Mouse (Mus musculus) neural tube, embryonic 13.5 days (tissue): ENCODE measurements around the gene Cenpl. TPM values are rescaled to one million over a fixed set of nuclear protein-coding genes. Genes with fewer than 3 reads are reported as not detected.
A peak's percentile ranks its signal among the peaks of the same experiment; 100 is the strongest.

Experiments used
- ATAC-seq: fragments of 200-750 bp; cut with Nextera tagmentation; 2 replicates; pipeline ENCODE4 v1.8.0; 2017; ENCODE audit warnings: low read depth, mild to moderate bottlenecking, moderate TSS enrichment, moderate library complexity
- H3K27ac ChIP-seq: fragments of 300-500 bp; sonication (generic); replicated peaks from 2 replicates; pipeline ENCODE4 v1.5.1; 2015; ENCODE audit warnings: moderate library complexity, mild to moderate bottlenecking, inconsistent platforms
- H3K27me3 ChIP-seq: fragments of 300-500 bp; sonication (generic); 2 replicates; pipeline ENCODE4 v1.6.1; 2015; ENCODE audit warnings: mild to moderate bottlenecking, inconsistent platforms
- H3K36me3 ChIP-seq: fragments of 300-500 bp; sonication (generic); 2 replicates; pipeline ENCODE4 v1.6.1; 2015; ENCODE audit warnings: mild to moderate bottlenecking, inconsistent platforms
- H3K4me1 ChIP-seq: fragments of 300-500 bp; sonication (generic); replicated peaks from 2 replicates; pipeline ENCODE4 v1.6.1; 2015; ENCODE audit warnings: inconsistent platforms
- H3K4me2 ChIP-seq: fragments of 300-500 bp; sonication (generic); 2 replicates; pipeline ENCODE4 v1.6.1; 2015; ENCODE audit warnings: inconsistent platforms, mild to moderate bottlenecking, moderate library complexity
- H3K4me3 ChIP-seq: fragments of 300-500 bp; sonication (generic); 2 replicates; pipeline ENCODE4 v1.5.1; 2015; ENCODE audit warnings: mild to moderate bottlenecking, inconsistent platforms
- H3K9ac ChIP-seq: fragments of 300-500 bp; sonication (generic); 2 replicates; pipeline ENCODE4 v1.6.1; 2015; ENCODE audit warnings: moderate library complexity, mild to moderate bottlenecking, inconsistent platforms
- H3K9me3 ChIP-seq: fragments of 300-500 bp; sonication (generic); 2 replicates; pipeline ENCODE4 v1.6.1; 2016; ENCODE audit warnings: inconsistent platforms
- WGBS: fragments of 180-500 bp; shearing (Covaris S2); methylation state at CpG from one replicate; pipeline ENCODE4 v1.1.7; 2015; 5-methylcytosine and 5-hydroxymethylcytosine counted together
- polyA plus RNA-seq: library from polyadenylated mRNA; unstranded; fragments of >200 nt; fragmentation: Nextera tagmentation; extraction: Ambion mirVana; gene quantifications from 2 replicates; pipeline ENCODE4 v1.2.1, GENCODE M21; 2015

The Cenpl gene
- polyA plus RNA-seq, 1 experiment from 2014 or later = 10.2 TPM

DNA sequence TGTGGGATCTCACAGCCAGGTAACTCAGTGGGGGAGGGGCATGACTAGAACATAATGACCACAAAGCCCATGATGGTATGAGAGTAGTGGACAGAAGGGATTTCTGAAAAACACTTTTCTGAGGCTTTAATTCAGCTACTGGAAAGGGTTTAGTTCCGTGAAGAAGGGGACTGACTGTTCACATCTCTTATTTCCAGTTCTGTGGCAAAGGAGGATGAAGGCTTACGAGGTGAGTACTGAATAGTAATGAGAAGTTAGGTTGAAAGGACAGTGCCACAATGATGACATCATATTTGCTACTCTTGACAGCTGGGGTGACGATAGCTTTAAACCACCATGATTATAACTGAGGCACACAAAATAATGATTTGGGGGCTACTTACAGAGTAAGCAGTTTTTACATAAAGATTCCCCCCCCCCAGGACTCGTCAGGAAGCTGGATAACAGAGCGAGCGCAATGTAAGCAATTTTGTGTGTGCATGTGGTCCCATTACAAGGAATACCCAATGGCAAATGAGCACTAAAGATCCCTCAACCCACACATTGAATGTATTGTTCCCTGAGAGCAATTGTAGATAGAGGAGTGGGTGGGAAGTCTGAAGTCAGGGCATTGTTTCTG lies 34.6 kb upstream of the Cenpl start:
- Histone ChIP-seq H3K27me3 (no peaks in the 10 kb centered on the region), H3K4me2 (peak overlapping the region; percentile 80), H3K9me3 (no peaks in the 10 kb centered on the region), H3K9ac (peak overlapping the region; percentile 99), H3K4me3 (peak overlapping the region; percentile 82), H3K27ac (peak overlapping the region; percentile 92), H3K4me1 (peaks cover 46% of the 10 kb centered on the region), H3K36me3 (peaks cover 57% of the 10 kb centered on the region)
- WGBS = 0% methylated on average over 6 of the region's 6 CpGs
- ATAC-seq = no peak

DNA sequence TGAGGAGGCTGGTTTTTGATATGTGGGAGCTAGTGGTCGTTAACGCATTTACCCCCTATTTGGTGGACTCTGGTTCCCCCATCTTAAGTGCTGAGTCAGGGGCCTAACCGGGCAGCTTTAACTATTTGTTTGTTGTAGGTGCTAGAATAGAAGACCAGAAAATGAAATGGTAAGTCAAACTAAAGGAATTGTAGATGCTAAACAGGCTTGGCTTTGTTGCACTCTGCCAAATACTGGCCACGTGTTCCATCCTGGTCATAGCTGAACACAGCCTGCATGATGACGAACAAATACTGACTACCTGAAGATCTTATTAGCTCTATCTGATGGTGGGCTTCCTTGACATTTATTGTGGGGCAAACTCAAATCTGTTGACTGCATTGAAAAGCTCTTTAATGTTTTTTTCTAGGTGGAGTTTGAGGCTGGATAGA lies 34.1 kb upstream of the Cenpl start:
- Histone ChIP-seq H3K4me2 (peak overlapping the region; percentile 80), H3K27me3 (no peaks in the 10 kb centered on the region), H3K4me1 (peaks cover 46% of the 10 kb centered on the region), H3K36me3 (peaks cover 54% of the 10 kb centered on the region), H3K9ac (peak overlapping the region; percentile 99), H3K4me3 (peak overlapping the region; percentile 82), H3K9me3 (no peaks in the 10 kb centered on the region), H3K27ac (peak overlapping the region; percentile 92)
- WGBS = 0% methylated on average over 5 of the region's 5 CpGs
- ATAC-seq = no peak

DNA sequence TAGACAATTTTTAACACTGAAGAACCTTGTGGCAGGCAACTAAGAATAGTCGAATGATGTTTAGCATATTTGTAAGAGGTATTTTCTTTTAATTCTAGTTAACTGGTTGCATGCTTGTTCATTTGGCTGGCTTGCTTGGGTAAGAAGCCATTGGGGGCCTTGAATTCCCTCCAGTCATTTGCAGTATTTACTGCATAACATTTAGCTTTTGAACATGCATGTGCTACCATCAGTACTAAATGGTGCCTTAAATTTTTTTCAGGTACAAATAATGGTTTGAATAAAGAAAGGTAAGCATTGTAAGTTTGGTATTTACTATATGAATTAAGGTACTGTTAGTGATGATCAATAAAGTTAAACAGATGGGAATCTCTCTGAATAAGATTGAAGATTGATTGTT lies 33.5 kb upstream of the Cenpl start:
- no peaks in the 10 kb centered on the region for H3K9me3 ChIP-seq
- no peak for ATAC-seq
- peak overlapping the region; percentile 80 for H3K4me2 ChIP-seq
- peak overlapping the region; percentile 99 for H3K9ac ChIP-seq
- H3K27ac ChIP-seq = peak overlapping the region; percentile 92
- peaks cover 46% of the 10 kb centered on the region for H3K4me1 ChIP-seq
- H3K4me3 ChIP-seq = peak overlapping the region; percentile 82
- peaks cover 51% of the 10 kb centered on the region for H3K36me3 ChIP-seq
- WGBS = 0% methylated on average over 1 of the region's 1 CpGs
- H3K27me3 ChIP-seq = no peaks in the 10 kb centered on the region

DNA sequence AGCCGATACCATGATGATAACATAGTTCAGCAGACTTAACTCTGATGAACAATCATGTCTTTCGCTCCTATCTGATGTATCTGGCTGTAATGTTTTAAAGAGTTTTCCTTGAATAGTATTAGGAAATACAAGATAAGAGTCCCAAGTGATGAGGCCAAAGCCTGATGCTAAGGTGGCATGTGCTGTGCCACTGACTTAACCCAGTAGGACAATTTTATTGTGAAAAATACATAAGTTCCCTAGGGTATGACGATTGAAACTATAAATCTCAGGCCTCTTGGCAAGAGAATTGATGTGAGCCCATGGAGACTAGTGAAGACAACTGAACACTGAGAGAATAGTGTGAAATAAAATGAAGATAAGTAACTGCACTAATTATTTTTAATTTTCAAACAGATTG lies 32.9 kb upstream of the Cenpl start:
- H3K27me3 ChIP-seq = no peaks in the 10 kb centered on the region
- peak overlapping the region; percentile 82 for H3K4me3 ChIP-seq
- WGBS = 23% methylated on average over 3 of the region's 3 CpGs
- peaks cover 48% of the 10 kb centered on the region for H3K36me3 ChIP-seq
- no peak for ATAC-seq
- H3K27ac ChIP-seq = peak overlapping the region; percentile 46; the same call in 1 of the 2 replicates
- no peaks in the 10 kb centered on the region for H3K9me3 ChIP-seq
- H3K4me2 ChIP-seq = peak overlapping the region; percentile 80
- peak overlapping the region; percentile 65 for H3K9ac ChIP-seq
- H3K4me1 ChIP-seq = peaks cover 43% of the 10 kb centered on the region

DNA sequence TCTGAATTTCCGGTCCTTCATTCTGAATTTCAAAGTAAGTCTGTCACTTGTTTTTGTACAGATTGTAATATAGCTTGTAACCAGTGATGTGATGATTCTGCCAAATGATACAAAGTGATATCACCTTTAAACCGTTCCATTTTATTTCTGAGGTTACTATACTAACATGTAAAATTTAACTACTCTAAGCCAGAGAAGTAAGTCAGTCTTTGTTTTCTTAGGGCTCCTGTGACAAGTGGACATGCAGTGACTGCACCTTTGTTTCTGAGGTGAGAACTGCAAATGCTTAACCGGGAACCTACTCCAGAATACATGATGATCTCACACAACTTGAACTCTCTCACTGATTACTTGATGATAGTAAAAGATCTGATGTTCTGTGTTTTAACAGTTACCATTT lies 32.5 kb upstream of the Cenpl start:
- Histone ChIP-seq H3K9me3 (no peaks in the 10 kb centered on the region), H3K27me3 (no peaks in the 10 kb centered on the region), H3K4me3 (peak overlapping the region; percentile 82), H3K4me2 (peak overlapping the region; percentile 80), H3K36me3 (peaks cover 48% of the 10 kb centered on the region), H3K27ac (0 out of 2 replicates have a peak overlapping the region, but pooled peaks have one; percentile 46), H3K9ac (peak overlapping the region; percentile 65), H3K4me1 (peaks cover 39% of the 10 kb centered on the region)
- no peak for ATAC-seq
- 35% methylated on average over 3 of the region's 3 CpGs for WGBS

DNA sequence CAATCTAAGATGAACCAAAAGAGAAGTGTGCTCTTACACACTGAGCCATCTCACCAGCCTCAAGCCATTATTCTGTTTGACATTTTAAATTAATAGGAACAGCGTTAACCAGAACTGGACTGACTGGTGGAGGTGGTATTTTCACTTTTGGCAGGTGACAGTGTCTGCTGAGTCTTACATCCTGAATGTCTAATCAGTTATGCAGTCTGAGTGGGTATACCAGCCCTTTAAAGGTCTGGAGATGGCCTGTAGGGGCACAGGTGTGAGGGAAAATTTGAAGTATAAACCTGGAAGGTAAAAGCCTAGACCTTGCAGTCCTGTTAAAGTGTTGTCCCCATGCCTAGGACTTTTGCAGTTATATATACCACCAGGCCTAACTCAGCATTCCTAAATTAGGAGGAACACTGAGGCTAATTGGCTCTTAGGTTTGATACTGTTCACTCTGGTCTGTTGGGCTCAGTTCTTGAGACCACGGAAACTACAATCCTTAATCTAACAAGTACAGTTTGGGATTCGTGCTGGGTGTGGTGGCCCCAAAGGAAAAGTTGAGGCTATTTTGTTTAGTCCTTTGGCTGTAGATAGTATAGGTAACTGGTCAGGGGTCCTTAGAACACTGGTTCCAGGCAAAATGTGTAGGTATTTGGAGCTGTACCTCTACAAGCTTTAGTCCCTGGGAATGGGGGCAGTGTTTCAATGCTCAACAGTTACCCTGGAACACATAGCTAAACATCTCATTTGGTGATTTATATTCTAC lies 31.4 kb upstream of the Cenpl start:
- no peak for ATAC-seq
- Histone ChIP-seq H3K27ac (0 out of 2 replicates have a peak overlapping the region, but pooled peaks have one; percentile 28), H3K27me3 (no peaks in the 10 kb centered on the region), H3K4me1 (peaks cover 32% of the 10 kb centered on the region), H3K4me2 (no peak overlapping the region), H3K9me3 (no peaks in the 10 kb centered on the region), H3K4me3 (no peak overlapping the region), H3K9ac (no peak overlapping the region), H3K36me3 (peaks cover 58% of the 10 kb centered on the region)
- WGBS = 4% methylated on average over 3 of the region's 3 CpGs

DNA sequence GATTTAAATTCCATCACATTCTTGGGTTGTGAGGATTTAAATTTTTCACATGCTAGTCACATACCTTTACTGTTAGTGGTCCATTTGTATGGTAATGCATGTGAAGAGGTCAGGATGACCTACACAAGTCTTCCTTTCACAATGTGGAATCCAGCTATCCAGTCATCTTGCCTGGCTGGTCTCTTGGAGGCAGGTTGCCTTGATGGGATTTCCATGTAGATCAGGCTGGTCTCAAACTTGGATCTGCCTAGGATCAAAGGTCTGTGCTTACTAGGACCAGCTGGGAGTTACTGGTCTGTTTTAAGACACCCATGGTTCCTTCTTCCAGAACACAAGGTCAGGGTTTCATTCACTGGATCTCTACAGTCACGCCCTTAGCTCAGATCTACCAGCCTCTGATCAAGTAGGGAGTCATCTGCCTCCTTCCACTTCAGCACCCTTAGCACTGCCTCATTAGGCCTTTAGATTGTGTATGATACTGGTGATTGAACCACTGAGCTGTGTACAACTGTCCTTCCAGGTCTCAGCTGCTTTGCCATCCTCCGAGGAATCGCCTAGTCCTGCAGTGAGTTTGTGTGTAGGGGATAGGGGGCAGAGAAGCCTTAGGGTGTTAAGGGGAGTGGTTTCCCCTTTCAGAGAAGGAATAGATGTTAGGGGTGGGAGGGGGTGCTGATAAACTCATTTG lies 30.6 kb upstream of the Cenpl start:
- 13% methylated on average over 3 of the region's 3 CpGs for WGBS
- H3K4me1 ChIP-seq = peaks cover 32% of the 10 kb centered on the region
- no peak overlapping the region for H3K4me2 ChIP-seq
- H3K9me3 ChIP-seq = no peaks in the 10 kb centered on the region
- ATAC-seq = no peak
- H3K9ac ChIP-seq = no peak overlapping the region
- peak overlapping the region; percentile 54 for H3K27ac ChIP-seq
- H3K36me3 ChIP-seq = peaks cover 65% of the 10 kb centered on the region
- no peak overlapping the region for H3K4me3 ChIP-seq
- no peaks in the 10 kb centered on the region for H3K27me3 ChIP-seq

DNA sequence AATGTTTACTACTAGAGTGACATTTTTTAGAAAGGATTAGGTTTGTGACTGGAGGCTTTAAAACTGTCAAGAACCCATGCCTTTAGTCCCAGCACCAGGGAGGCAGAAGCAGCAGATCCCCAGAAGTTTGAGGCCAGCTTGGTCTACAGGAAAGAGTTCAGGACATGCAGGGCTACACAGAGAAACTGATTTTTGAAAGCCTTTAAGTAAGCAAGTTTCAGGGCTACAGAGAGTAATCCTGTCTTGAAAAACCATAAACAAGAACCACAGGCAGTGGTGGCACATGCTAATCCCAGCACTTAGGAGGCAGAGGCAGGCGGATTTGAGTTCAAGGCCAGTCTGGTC lies 30.1 kb upstream of the Cenpl start:
- no peaks in the 10 kb centered on the region for H3K27me3 ChIP-seq
- H3K4me2 ChIP-seq = no peak overlapping the region
- H3K36me3 ChIP-seq = peaks cover 70% of the 10 kb centered on the region
- no peak overlapping the region for H3K9ac ChIP-seq
- WGBS = 65% methylated on average over 1 of the region's 1 CpGs
- no peaks in the 10 kb centered on the region for H3K9me3 ChIP-seq
- H3K4me3 ChIP-seq = no peak overlapping the region
- peak overlapping the region; percentile 54 for H3K27ac ChIP-seq
- no peak for ATAC-seq
- peaks cover 32% of the 10 kb centered on the region for H3K4me1 ChIP-seq

DNA sequence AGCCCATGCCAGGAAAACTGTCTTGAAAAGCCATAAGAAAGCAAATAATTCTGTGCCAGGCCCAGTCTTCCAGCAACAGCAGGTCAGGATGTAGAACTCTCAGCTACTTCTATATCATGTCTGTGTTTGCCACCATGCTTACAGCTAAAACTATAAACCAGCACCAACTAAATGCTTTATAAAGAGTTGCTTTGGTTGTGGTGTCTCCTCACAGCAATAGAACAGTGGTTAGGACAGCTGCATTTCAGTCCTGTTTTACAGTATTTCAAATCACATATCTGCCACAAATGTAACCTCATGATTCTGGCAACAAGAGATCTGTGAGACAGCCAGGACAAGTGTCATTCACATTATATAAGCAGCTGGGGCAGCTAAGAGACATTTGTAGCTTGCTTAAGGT lies 29.7 kb upstream of the Cenpl start:
- Histone ChIP-seq H3K27me3 (no peaks in the 10 kb centered on the region), H3K36me3 (peaks cover 75% of the 10 kb centered on the region), H3K9me3 (no peaks in the 10 kb centered on the region), H3K9ac (no peak overlapping the region), H3K27ac (0 out of 2 replicates have a peak overlapping the region, but pooled peaks have one; percentile 54), H3K4me1 (peaks cover 32% of the 10 kb centered on the region), H3K4me3 (no peak overlapping the region), H3K4me2 (no peak overlapping the region)
- ATAC-seq = no peak

DNA sequence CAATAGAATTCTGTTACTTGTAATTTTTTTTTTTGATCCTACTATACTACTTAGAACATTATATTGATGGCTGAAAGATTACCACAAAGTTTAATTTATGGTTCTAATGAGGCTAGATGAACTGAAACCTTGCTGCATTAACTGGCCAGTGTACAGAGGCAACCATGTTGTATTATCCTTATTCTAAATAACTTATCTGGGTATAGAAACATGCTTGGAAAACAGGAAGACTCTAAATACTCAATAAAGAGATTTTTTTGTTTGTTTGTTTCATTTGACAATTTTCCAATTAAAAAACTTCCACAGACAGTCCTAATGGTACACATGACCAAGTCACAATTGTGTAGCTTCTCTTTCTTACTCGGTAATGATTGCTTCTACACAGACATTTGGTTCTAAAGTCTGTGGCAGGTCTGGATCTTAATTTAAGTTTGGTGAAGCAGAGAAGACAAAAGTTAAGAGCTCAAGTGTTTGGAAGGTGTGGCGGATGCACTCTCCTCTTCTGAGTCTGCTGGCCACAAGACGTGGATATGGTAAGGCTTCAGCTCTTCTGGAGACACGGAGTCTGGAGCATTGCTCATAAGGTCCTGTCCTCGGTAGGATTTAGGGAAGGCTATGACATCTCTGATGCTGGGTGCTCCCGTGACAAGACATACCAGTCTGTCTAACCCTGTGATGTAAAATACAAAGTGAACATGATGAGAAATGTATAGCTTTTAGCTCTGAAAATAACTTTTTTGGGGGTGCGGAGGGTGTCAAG lies 29.1 kb upstream of the Cenpl start:
- H3K27ac ChIP-seq = no peak overlapping the region
- no peak for ATAC-seq
- 90% methylated on average over 7 of the region's 7 CpGs for WGBS
- H3K9ac ChIP-seq = no peak overlapping the region
- no peaks in the 10 kb centered on the region for H3K27me3 ChIP-seq
- no peak overlapping the region for H3K4me2 ChIP-seq
- peaks cover 27% of the 10 kb centered on the region for H3K4me1 ChIP-seq
- peaks cover 78% of the 10 kb centered on the region for H3K36me3 ChIP-seq
- H3K9me3 ChIP-seq = no peaks in the 10 kb centered on the region
- H3K4me3 ChIP-seq = no peak overlapping the region

DNA sequence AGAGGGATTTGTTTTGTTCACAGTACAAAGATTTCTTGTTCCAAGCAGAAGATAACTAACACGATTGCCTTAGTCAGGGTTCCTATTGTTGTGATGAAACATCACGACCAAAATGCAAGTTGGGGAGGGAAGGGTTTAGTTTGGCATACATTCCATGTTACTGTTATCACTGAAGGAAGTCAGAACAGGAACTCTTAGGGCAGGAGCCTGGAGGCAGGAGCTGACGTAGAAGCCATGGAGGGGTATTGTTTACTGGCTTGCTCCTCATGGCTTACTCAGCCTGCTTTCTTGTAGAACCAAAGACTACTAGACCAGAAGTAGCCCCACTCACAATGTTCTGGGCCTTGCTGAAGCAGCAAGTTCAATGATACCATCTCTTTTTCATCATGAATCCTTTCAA lies 23.5 kb upstream of the Cenpl start:
- Histone ChIP-seq H3K27ac (no peak overlapping the region), H3K36me3 (peaks cover 79% of the 10 kb centered on the region), H3K9me3 (no peaks in the 10 kb centered on the region), H3K27me3 (no peaks in the 10 kb centered on the region), H3K9ac (no peak overlapping the region), H3K4me2 (no peak overlapping the region), H3K4me1 (no peaks in the 10 kb centered on the region), H3K4me3 (no peak overlapping the region)
- no peak for ATAC-seq
- WGBS = 79% methylated on average over 3 of the region's 3 CpGs

DNA sequence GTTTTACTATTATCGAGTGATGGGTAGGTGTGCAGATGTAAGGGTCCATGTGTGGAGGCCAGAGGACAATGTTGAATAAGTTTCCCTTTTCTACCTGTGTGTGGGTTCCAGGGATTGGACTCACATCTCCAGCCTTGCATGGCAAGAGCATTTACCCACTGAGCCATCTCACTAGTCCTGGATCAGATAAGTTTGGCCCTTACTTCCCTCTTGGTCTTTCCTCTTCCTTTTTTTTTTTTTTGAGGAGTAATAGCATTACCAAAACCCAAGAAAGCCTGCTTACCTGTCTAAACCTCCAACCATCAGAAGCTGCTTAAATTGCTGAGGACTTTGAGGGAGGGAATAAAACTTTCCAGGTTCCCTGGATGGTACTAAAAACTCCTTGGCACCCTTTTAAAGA lies 13.3 kb upstream of the Cenpl start:
- no peaks in the 10 kb centered on the region for H3K4me1 ChIP-seq
- no peak overlapping the region for H3K4me3 ChIP-seq
- H3K4me2 ChIP-seq = no peak overlapping the region
- ATAC-seq = no peak
- H3K27ac ChIP-seq = no peak overlapping the region
- WGBS = 95% methylated on average over 1 of the region's 1 CpGs
- peaks cover 60% of the 10 kb centered on the region for H3K36me3 ChIP-seq
- no peaks in the 10 kb centered on the region for H3K27me3 ChIP-seq
- H3K9me3 ChIP-seq = no peaks in the 10 kb centered on the region
- H3K9ac ChIP-seq = no peak overlapping the region
